Mouse (Mus musculus): ENCODE data around the gene Slc19a1. TPM values are rescaled to one million over a fixed set of nuclear protein-coding genes. Genes with fewer than 3 reads are reported as not detected.
A peak's percentile ranks its signal among the peaks of the same experiment; 100 is the strongest.

Slc19a1 gene
- polyA plus RNA-seq, 1 experiment, result 39.5 TPM

- H3K27me3 ChIP-seq (ENCODE audit: control insufficient read depth, insufficient read depth, low read length), result no peaks in the 10 kb centered on the region
- no peak overlapping the region for H3K4me3 ChIP-seq (replicated peaks; ENCODE audit: insufficient read depth, low read depth, low read length)
- H3K4me1 ChIP-seq (ENCODE audit: control insufficient read depth, insufficient read depth, low read length), result no peaks in the 10 kb centered on the region
- no peak for DNase-seq
- no peak overlapping the region for H3K27ac ChIP-seq (ENCODE audit: insufficient read depth, low read length)
- TF ChIP-seq CTCF (IDR thresholded peaks at IDR 0.05; ENCODE audit: borderline replicate concordance, insufficient read depth, low read depth, low read length) (no peak), POLR2A (IDR thresholded peaks at IDR 0.05; ENCODE audit: borderline replicate concordance, insufficient read depth, low read length) (no peak)
- WGBS, result 94% methylated on average over 3 of the region's 3 CpGs
These were observed 32.2 kb downstream of the Slc19a1 start for GRCm38 (mm10) chr10:77064239-77064638.

- H3K27ac ChIP-seq (ENCODE audit: insufficient read depth, low read length), result no peak overlapping the region
- no peaks in the 10 kb centered on the region for H3K27me3 ChIP-seq (ENCODE audit: control insufficient read depth, insufficient read depth, low read length)
- H3K4me1 ChIP-seq (ENCODE audit: control insufficient read depth, insufficient read depth, low read length), result no peaks in the 10 kb centered on the region
- no peak for DNase-seq
- no peak overlapping the region for H3K4me3 ChIP-seq (replicated peaks; ENCODE audit: insufficient read depth, low read depth, low read length)
- no peak for TF ChIP-seq POLR2A (IDR thresholded peaks at IDR 0.05; ENCODE audit: borderline replicate concordance, insufficient read depth, low read length)
- no peak for TF ChIP-seq CTCF (IDR thresholded peaks at IDR 0.05; ENCODE audit: borderline replicate concordance, insufficient read depth, low read depth, low read length)
These were observed 32.6 kb downstream of the Slc19a1 start for GRCm38 (mm10) chr10:77064659-77065058.

GRCm38 (mm10) chr10:77068469-77068868 lies 36.4 kb downstream of the Slc19a1 start:
- Histone ChIP-seq H3K27ac (ENCODE audit: insufficient read depth, low read length) (no peak overlapping the region), H3K27me3 (ENCODE audit: control insufficient read depth, insufficient read depth, low read length) (no peaks in the 10 kb centered on the region), H3K4me3 (replicated peaks; ENCODE audit: insufficient read depth, low read depth, low read length) (no peak overlapping the region), H3K4me1 (ENCODE audit: control insufficient read depth, insufficient read depth, low read length) (no peaks in the 10 kb centered on the region)
- no peak for DNase-seq
- 95% methylated on average over 7 of the region's 7 CpGs for WGBS
- no peak for TF ChIP-seq POLR2A (IDR thresholded peaks at IDR 0.05; ENCODE audit: borderline replicate concordance, insufficient read depth, low read length)
- no peak for TF ChIP-seq CTCF (IDR thresholded peaks at IDR 0.05; ENCODE audit: borderline replicate concordance, insufficient read depth, low read depth, low read length)

DNA sequence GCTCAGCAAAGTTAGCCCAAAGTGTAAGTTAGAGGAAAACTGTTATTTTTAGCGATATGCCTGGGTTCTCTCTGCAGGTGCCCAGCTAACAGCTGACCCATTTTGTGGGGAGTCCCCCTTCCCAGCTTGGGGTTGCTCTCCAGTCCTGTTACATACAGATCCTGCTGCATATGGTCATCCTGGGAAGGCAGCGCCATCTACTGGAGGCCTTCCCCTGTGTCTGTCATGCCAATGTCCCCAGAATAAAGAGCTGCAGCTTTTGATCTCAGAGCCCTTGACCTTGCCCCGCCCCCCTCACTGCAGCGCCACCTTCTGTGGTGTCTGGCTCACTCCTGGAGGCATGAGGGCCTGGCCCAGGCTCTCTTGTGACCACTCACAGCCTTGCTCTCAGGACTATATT lies 38.0 kb downstream of the Slc19a1 start:
- 54% methylated on average over 4 of the region's 4 CpGs for WGBS
- Histone ChIP-seq H3K27ac (ENCODE audit: insufficient read depth, low read length) (no peak overlapping the region), H3K27me3 (ENCODE audit: control insufficient read depth, insufficient read depth, low read length) (no peaks in the 10 kb centered on the region), H3K4me1 (ENCODE audit: control insufficient read depth, insufficient read depth, low read length) (peaks cover 10% of the 10 kb centered on the region), H3K4me3 (replicated peaks; ENCODE audit: insufficient read depth, low read depth, low read length) (no peak overlapping the region)
- peak; percentile 87 for TF ChIP-seq CTCF (IDR thresholded peaks at IDR 0.05; ENCODE audit: borderline replicate concordance, insufficient read depth, low read depth, low read length)
- TF ChIP-seq POLR2A (IDR thresholded peaks at IDR 0.05; ENCODE audit: borderline replicate concordance, insufficient read depth, low read length), result no peak
- DNase-seq, result peak; percentile 71 to 78

DNA sequence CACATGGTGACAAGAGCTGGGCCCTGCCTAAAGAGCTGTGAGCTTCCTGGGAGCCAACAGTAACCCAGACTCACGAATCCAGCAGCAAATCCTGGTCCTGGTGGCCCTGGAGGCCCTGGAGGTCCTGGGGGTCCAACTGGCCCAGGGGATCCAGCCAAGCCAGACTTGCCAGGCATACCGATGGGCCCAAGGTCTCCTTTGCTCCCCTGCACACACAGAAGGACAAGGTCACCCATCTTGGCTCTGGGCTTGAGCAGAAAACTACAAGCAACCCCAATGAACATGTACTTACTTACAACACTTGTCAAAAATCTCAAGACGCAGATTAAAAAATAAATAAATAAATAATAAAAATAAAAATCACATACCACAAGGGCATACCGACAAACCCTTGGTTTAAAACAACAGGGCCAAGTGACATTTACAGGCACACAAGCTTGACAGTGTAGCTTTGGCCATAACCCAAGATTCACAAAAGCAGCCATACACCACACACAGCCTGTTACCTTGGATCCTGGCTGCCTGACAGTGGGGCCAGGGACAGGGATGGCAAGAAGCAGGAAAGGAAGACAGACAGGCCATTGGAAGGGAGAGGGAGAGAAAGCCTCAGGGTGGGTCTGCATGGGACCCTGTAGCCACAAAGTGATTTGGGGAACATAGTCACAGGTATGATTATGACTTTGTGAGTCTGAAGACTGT lies 42.4 kb downstream of the Slc19a1 start:
- 57% methylated on average over 4 of the region's 4 CpGs for WGBS
- Histone ChIP-seq H3K4me1 (ENCODE audit: control insufficient read depth, insufficient read depth, low read length) (peaks cover 10% of the 10 kb centered on the region), H3K4me3 (replicated peaks; ENCODE audit: insufficient read depth, low read depth, low read length) (no peak overlapping the region), H3K27me3 (ENCODE audit: control insufficient read depth, insufficient read depth, low read length) (no peaks in the 10 kb centered on the region), H3K27ac (ENCODE audit: insufficient read depth, low read length) (no peak overlapping the region)
- TF ChIP-seq POLR2A (IDR thresholded peaks at IDR 0.05; ENCODE audit: borderline replicate concordance, insufficient read depth, low read length), result no peak
- no peak for TF ChIP-seq CTCF (IDR thresholded peaks at IDR 0.05; ENCODE audit: borderline replicate concordance, insufficient read depth, low read depth, low read length)
- peak; percentile 58 to 81 for DNase-seq

GRCm38 (mm10) chr10:77078456-77078855 lies 46.4 kb downstream of the Slc19a1 start:
- no peak overlapping the region for H3K4me3 ChIP-seq (replicated peaks; ENCODE audit: insufficient read depth, low read depth, low read length)
- 97% methylated on average over 4 of the region's 4 CpGs for WGBS
- H3K27me3 ChIP-seq (ENCODE audit: control insufficient read depth, insufficient read depth, low read length), result no peaks in the 10 kb centered on the region
- TF ChIP-seq POLR2A (IDR thresholded peaks at IDR 0.05; ENCODE audit: borderline replicate concordance, insufficient read depth, low read length) (no peak), CTCF (IDR thresholded peaks at IDR 0.05; ENCODE audit: borderline replicate concordance, insufficient read depth, low read depth, low read length) (no peak)
- H3K4me1 ChIP-seq (ENCODE audit: control insufficient read depth, insufficient read depth, low read length), result peaks cover 13% of the 10 kb centered on the region
- DNase-seq, result no peak
- H3K27ac ChIP-seq (ENCODE audit: insufficient read depth, low read length), result no peak overlapping the region

- Histone ChIP-seq H3K4me3 (replicated peaks; ENCODE audit: insufficient read depth, low read depth, low read length) (no peak overlapping the region), H3K27me3 (ENCODE audit: control insufficient read depth, insufficient read depth, low read length) (no peaks in the 10 kb centered on the region), H3K4me1 (ENCODE audit: control insufficient read depth, insufficient read depth, low read length) (peaks cover 15% of the 10 kb centered on the region), H3K27ac (ENCODE audit: insufficient read depth, low read length) (no peak overlapping the region)
- DNase-seq, result no peak
- 85% methylated on average over 8 of the region's 8 CpGs for WGBS
- no peak for TF ChIP-seq CTCF (IDR thresholded peaks at IDR 0.05; ENCODE audit: borderline replicate concordance, insufficient read depth, low read depth, low read length)
These were observed 46.9 kb downstream of the Slc19a1 start for GRCm38 (mm10) chr10:77078961-77079360.

- peak; percentile 78 to 83 for DNase-seq
- Histone ChIP-seq H3K27me3 (ENCODE audit: control insufficient read depth, insufficient read depth, low read length) (no peaks in the 10 kb centered on the region), H3K4me1 (ENCODE audit: control insufficient read depth, insufficient read depth, low read length) (peaks cover 6% of the 10 kb centered on the region), H3K4me3 (replicated peaks; ENCODE audit: insufficient read depth, low read depth, low read length) (no peak overlapping the region), H3K27ac (ENCODE audit: insufficient read depth, low read length) (no peak overlapping the region)
- 10% methylated on average over 3 of the region's 3 CpGs for WGBS
- TF ChIP-seq POLR2A (IDR thresholded peaks at IDR 0.05; ENCODE audit: borderline replicate concordance, insufficient read depth, low read length) (no peak), CTCF (IDR thresholded peaks at IDR 0.05; ENCODE audit: borderline replicate concordance, insufficient read depth, low read depth, low read length) (peak; percentile 97)
These were observed 50.4 kb downstream of the Slc19a1 start for GRCm38 (mm10) chr10:77082453-77082852.

Data from cerebellum, adult 2 months (tissue).